Mouse (Mus musculus): ENCODE data around the gene Rbm20.

Rbm20 gene

DNA sequence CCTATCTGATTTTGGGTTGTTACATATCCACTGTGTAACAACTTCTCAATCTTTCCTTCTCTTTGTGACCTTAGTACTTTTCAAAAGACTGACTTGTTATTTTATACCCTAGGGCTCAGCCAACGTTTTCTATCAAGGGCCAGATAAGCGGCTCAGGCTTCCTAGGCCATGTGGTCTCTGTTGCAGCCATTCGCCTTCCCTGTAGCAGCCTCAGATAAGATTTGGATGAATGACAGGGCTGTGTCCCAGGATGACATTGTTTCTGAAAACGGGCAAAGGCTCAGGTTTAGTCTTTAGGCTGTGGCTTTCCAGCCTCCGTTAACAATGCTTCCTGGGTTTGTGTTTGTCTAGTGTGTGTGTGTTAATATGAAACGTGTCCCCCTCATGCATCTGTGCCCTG lies 36.3 kb downstream of the Rbm20 start:
- in situ Hi-C loops (cut with MboI, MseI), result loop anchor here (25.0 kb wide), 1 partner anchor 1149 kb away; no protein-coding TSS in a partner anchor

DNA sequence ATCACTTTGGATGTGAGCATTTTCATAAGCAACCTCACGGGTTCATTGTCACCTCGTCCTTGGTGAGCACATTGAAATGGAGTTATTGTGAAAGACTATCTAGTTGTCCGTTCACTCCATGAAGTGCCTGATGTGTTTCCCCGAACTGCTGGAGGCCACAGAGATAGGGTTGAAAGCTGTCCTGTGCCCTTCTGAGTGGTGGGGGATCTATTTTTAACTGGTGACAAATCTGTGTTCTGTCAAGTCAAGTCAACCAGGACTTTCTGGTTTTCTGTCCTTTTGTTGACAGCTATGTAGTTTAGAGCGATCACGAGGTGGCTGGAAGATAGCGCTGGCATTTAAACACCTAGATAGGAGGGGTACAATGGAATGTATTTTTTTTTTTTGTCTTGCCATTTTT lies 39.4 kb downstream of the Rbm20 start:
- in situ Hi-C loops (cut with MboI, MseI), result loop anchor here (25.0 kb wide), 1 partner anchor 1146 kb away; no protein-coding TSS in a partner anchor

- in situ Hi-C loops (cut with MboI, MseI), result loop anchor here (25.0 kb wide), 1 partner anchor 1145 kb away; no protein-coding TSS in a partner anchor
Observed at GRCm38 (mm10) chr19:53717364-53717763, 40.3 kb downstream of the Rbm20 start.

- in situ Hi-C loops (cut with MboI, MseI), result loop anchor here (25.0 kb wide), 1 partner anchor 1140 kb away; no protein-coding TSS in a partner anchor
Observed at GRCm38 (mm10) chr19:53722186-53722585, 45.1 kb downstream of the Rbm20 start.

GRCm38 (mm10) chr19:53724053-53724452 lies 46.9 kb downstream of the Rbm20 start:
- in situ Hi-C loops (cut with MboI, MseI), result loop anchor here (25.0 kb wide), 1 partner anchor 1138 kb away; no protein-coding TSS in a partner anchor

GRCm38 (mm10) chr19:53726340-53726739 lies 49.2 kb downstream of the Rbm20 start:
- in situ Hi-C loops (cut with MboI, MseI), result no loop called here

- in situ Hi-C loops (cut with MboI, MseI), result no loop called here
Observed at GRCm38 (mm10) chr19:53726755-53727154, 49.6 kb downstream of the Rbm20 start.

GRCm38 (mm10) chr19:53727277-53727676 lies 50.2 kb downstream of the Rbm20 start:
- in situ Hi-C loops (cut with MboI, MseI), result no loop called here

GRCm38 (mm10) chr19:53727886-53728669 lies 51.0 kb downstream of the Rbm20 start:
- in situ Hi-C loops (cut with MboI, MseI), result no loop called here

GRCm38 (mm10) chr19:53729919-53730318 lies 52.8 kb downstream of the Rbm20 start:
- in situ Hi-C loops (cut with MboI, MseI), result loop anchor here (5.0 to 10.0 kb wide), 2 partner anchors 78 to 645 kb away; no protein-coding TSS in a partner anchor

DNA sequence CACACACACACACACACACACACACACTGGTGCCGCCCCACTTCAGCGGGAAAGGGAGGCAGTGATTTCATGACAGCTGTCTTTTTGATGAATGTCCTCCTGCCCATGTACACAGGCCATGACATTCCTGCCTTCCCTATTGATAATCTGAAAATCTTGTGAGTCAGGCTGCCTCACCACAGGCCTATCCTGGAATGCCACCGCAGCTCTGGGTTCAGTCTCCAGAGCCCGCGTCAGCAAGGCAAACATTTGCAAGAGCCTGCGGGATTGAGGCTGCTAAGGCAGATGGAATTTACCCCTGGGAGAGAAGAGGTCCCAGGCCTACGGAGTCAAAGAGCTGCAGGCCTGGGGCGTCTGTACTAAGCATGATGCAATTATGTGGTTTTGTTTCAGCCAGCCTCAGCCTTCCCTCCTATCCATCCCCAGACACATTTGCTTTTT lies 54.7 kb downstream of the Rbm20 start:
- in situ Hi-C loops (cut with MboI, MseI), result loop anchor here (5.0 to 10.0 kb wide), 2 partner anchors 79 to 647 kb away; no protein-coding TSS in a partner anchor

GRCm38 (mm10) chr19:53734845-53735244 lies 57.7 kb downstream of the Rbm20 start:
- in situ Hi-C loops (cut with MboI, MseI), result loop anchor here (5.0 to 10.0 kb wide), 2 partner anchors 83 to 650 kb away; no protein-coding TSS in a partner anchor

DNA sequence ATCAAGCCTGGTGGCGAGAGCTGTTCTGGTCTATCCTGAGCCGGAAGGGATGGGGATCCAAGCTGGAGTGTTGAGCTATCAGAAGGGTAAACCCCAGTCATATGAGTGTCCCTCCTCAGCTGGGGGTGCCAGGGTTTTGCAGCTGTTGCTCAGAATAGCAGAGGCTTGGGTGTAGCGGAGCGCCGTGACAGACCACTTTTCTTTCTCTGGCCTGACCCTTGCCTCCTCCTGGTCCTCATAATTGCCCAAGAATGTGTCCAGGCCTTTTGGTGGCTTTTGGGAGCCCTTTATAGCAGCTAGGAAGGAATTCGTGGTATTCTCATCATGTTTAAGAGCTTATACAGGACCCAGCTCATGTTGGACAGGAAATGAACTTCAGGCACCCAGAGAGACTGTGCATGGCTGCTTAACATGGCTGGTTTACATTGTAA lies 61.6 kb downstream of the Rbm20 start:
- in situ Hi-C loops (cut with MboI, MseI), result loop anchor here (10.0 kb wide), 1 partner anchor 654 kb away; no protein-coding TSS in a partner anchor

- in situ Hi-C loops (cut with MboI, MseI), result loop anchor here (10.0 kb wide), 1 partner anchor 655 kb away; no protein-coding TSS in a partner anchor
Observed at GRCm38 (mm10) chr19:53739570-53740266, 62.6 kb downstream of the Rbm20 start.

DNA sequence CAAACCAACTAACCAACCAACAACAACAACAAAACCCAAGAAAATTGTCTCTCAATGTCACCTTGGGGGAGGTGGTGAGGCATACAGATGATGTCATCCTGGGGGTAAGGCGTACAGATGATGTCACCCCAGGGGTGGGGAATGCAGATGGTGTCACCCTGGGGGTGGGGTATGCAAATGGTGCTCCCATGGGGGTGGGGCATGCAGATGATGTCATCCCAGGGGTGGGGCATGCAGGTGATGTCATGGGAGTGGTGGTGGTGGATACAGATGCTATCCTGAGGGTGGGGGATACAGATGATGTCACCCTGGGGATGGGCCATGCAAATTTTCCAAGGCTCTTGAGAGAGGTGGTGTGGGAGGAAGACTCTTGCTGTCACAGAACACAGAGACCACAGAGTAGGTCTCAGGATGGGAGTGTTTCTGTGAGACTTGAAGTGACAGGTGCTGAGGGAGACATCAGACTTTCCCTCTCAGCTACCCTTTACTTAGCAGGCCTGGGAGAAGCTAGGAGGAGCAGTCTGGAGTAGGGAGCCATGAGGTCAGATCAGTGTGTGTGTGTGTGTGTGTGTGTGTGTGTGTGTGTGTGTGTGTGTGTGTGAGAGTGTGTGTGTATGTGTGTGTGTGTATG lies 63.8 kb downstream of the Rbm20 start:
- in situ Hi-C loops (cut with MboI, MseI), result no loop called here

DNA sequence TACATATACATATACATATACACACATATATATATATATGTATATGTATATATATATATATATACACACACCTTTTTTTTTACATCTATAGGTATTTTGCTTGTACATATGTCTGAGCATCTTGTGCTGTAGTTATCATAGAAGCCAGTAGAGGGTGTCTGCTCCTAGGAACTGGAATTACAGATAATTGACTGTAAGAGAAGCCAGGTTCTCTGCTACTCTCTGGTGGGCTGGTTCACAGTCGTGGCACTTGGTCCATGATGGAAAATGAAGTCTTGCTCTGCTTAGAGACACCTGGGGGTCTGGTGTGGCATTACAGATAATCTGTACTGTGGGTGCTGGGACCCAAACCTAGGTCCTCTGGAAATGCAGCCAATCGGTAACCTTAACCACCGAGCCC lies 64.8 kb downstream of the Rbm20 start:
- in situ Hi-C loops (cut with MboI, MseI), result no loop called here

- in situ Hi-C loops (cut with MboI, MseI), result no loop called here
Observed at GRCm38 (mm10) chr19:53745354-53745753, 68.2 kb downstream of the Rbm20 start.

- in situ Hi-C loops (cut with MboI, MseI), result no loop called here
Observed at GRCm38 (mm10) chr19:53746116-53746515, 69.0 kb downstream of the Rbm20 start.

DNA sequence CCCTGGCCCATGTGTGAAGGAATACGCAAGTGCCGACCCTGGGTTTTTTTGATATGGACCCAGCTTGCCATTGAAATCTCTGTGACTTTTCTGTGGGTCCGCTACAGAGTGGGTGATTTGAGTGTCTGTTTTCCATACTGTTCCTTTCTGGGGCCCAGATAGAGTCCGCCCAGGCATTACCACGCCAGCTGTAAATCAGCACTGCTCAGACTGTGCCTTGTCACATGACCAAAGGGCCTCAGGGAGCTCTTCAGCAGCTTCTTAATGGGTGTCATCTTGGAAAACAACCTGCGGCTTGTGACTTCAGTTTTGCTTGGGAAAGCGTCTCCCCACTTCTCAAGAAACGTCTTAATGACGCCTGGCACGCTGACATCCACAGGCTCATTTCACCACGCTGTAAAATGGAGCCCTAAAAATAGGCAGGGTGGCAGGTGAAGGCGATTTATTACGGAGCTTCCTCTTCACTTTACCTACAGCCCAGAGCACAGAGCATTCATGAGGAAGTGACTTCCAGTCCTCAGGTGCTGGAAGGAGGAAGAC lies 71.2 kb downstream of the Rbm20 start:
- in situ Hi-C loops (cut with MboI, MseI), result no loop called here

GRCm38 (mm10) chr19:53749326-53749725 lies 72.2 kb downstream of the Rbm20 start:
- in situ Hi-C loops (cut with MboI, MseI), result no loop called here
